Mouse (Mus musculus) brain, embryonic 14.5 days (tissue): ENCODE measurements around the gene Rps11.

ENCODE experiments used
- CTCF ChIP-seq: fragments of 200-500 bp; IDR thresholded peaks from 2 replicates; pipeline ENCODE4 v1.5.1; 2012; ENCODE audit warnings: inconsistent platforms, mild to moderate bottlenecking, moderate library complexity, borderline replicate concordance; ENCODE audit not compliant: insufficient read depth, insufficient read length; ENCODE audit errors: extremely low read depth
- POLR2A ChIP-seq: fragments of 200-500 bp; IDR thresholded peaks from 2 replicates; pipeline ENCODE4 v1.6.1; 2012; ENCODE audit warnings: mild to moderate bottlenecking, inconsistent platforms, borderline replicate concordance; ENCODE audit not compliant: poor library complexity, insufficient read depth, insufficient read length, severe bottlenecking; ENCODE audit errors: extremely low read depth

GRCm38 (mm10) chr7:45124224-45125143, at the start of gene Rps11:
- TF ChIP-seq CTCF: no peak
- TF ChIP-seq POLR2A: peak; percentile 56; the same call in 1 of the 2 replicates
